In the genomic region with DNA sequence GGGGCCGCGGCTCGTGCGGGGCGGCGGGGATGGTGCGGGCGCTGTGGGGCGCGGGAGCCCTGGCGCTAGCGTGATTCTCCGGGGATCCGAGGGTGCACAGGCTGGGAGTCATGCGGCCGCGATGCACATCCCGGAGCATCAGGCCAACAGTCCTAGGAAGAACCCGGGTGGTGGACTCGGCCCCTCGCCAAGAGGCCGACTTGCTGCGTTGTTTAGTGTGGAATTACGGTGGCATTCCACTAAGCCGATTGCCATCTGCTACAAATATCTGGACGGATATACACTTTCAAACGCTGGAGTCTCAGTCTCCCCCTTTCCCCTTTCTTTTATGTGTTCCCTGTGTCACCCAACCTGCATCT, we compare ENCODE assay signal across 8 mouse cellular contexts. TPM values are rescaled to one million over a fixed set of nuclear protein-coding genes. Genes with fewer than 3 reads are reported as not detected.
DNase-seq lines count a peak whose midpoint lies in the region; ATAC-seq and TF ChIP-seq lines count a peak whose summit lies in the region.

No protein-coding gene starts in this region.

- peaks cover 2% of the 10 kb centered on the region for H3K4me1 ChIP-seq in heart, adult 2 months (ENCODE audit: control insufficient read depth, insufficient read depth, low read length)
- H3K4me1 ChIP-seq in CH12.LX (ENCODE audit: control insufficient read depth in 1 of 2, insufficient read depth in 2 of 2): peaks cover 0 to 15% of the 10 kb centered on the region in 2 experiments; a peak in 1 of 4 replicates
- H3K4me1 ChIP-seq in forebrain, embryonic 13.5 days: peaks cover 10% of the 10 kb centered on the region
- H3K4me1 ChIP-seq in liver, embryonic 16.5 days (ENCODE audit: control insufficient read depth, low read depth, low read length): peaks cover 2% of the 10 kb centered on the region

- DNase-seq in heart, adult 2 months: no peak
- DNase-seq in heart, adult 11 months: no peak
- no peak for DNase-seq in CH12.LX (ENCODE audit: extremely low read depth)
- DNase-seq in retina, postnatal 1 day: no peak
- no peak for DNase-seq in urinary bladder, postnatal 10 days (ENCODE audit: low spot score)
- no peak for DNase-seq in cerebellum, adult 11 months

- H3K9me3 ChIP-seq in CH12.LX (replicated peaks; ENCODE audit: low read length): no peaks in the 10 kb centered on the region
- no peaks in the 10 kb centered on the region for H3K9me3 ChIP-seq in forebrain, embryonic 13.5 days (replicated peaks)
- no peaks in the 10 kb centered on the region for H3K9me3 ChIP-seq in liver, embryonic 16.5 days (replicated peaks; ENCODE audit: control insufficient read depth, low read length)

- peak overlapping the region; percentile 18; the same call in 1 of the 2 replicates for H3K4me2 ChIP-seq in CH12.LX (ENCODE audit: insufficient read depth, low read depth, poor library complexity, severe bottlenecking)
- peak overlapping the region; percentile 81 for H3K4me2 ChIP-seq in forebrain, embryonic 13.5 days
- peak overlapping the region; percentile 72 for H3K4me2 ChIP-seq in liver, embryonic 16.5 days (ENCODE audit: low read depth, low read length)

- H3K27ac ChIP-seq in heart, adult 2 months: peak overlapping the region; percentile 91
- H3K27ac ChIP-seq in CH12.LX (ENCODE audit: insufficient read depth, low read depth): no peak overlapping the region
- H3K27ac ChIP-seq in forebrain, embryonic 13.5 days: peak overlapping the region; percentile 78
- peak overlapping the region; percentile 74 for H3K27ac ChIP-seq in liver, embryonic 16.5 days (ENCODE audit: low read length)

- H3K79me2 ChIP-seq in heart, adult 2 months (replicated peaks; ENCODE audit: control insufficient read depth, insufficient read depth, low read length): no peaks in the 10 kb centered on the region; the same call in 1 of the 2 replicates
- H3K79me2 ChIP-seq in CH12.LX (replicated peaks; ENCODE audit: control insufficient read depth, extremely low read depth, insufficient read depth, poor library complexity, severe bottlenecking): peaks cover 31% of the 10 kb centered on the region

- no peak for TF ChIP-seq CTCF in heart, adult 2 months (IDR thresholded peaks at IDR 0.05)
- no peak for TF ChIP-seq CTCF in CH12.LX (conservative IDR thresholded peaks at IDR 0.05 in 1 of 2, IDR thresholded peaks at IDR 0.05 in 1 of 2; ENCODE audit: low read depth in 2 of 2, low read length in 2 of 2)

- no peaks in the 10 kb centered on the region for H3K27me3 ChIP-seq in heart, adult 2 months (ENCODE audit: control insufficient read depth, insufficient read depth, low read length)
- H3K27me3 ChIP-seq in CH12.LX (replicated peaks): no peaks in the 10 kb centered on the region
- no peaks in the 10 kb centered on the region for H3K27me3 ChIP-seq in forebrain, embryonic 13.5 days
- no peaks in the 10 kb centered on the region for H3K27me3 ChIP-seq in liver, embryonic 16.5 days (ENCODE audit: control insufficient read depth, insufficient read depth, low read depth, low read length)

- dilution Hi-C loops in CH12.LX (cut with MboI; ENCODE audit: extremely low pct_ligation_motif_present, extremely low pct_unique_long_range_greater_than_20kb, low sequenced_read_pairs): no loop called here

- peak; percentile 83 for ATAC-seq in forebrain, embryonic 13.5 days
- ATAC-seq in liver, embryonic 16.5 days (ENCODE audit: low read depth): peak; percentile 37

- TF ChIP-seq RAD21 in CH12.LX (IDR thresholded peaks at IDR 0.05; ENCODE audit: low read depth, low read length): no peak

- peak overlapping the region; percentile 76 for H3K9ac ChIP-seq in heart, adult 2 months (ENCODE audit: low read depth, low read length)
- H3K9ac ChIP-seq in CH12.LX (ENCODE audit: insufficient read depth, low read depth): peak overlapping the region; percentile 64
- H3K9ac ChIP-seq in forebrain, embryonic 13.5 days: peak overlapping the region; percentile 88
- peak overlapping the region; percentile 87 for H3K9ac ChIP-seq in liver, embryonic 16.5 days (ENCODE audit: low read depth, low read length)

- peaks cover 2% of the 10 kb centered on the region; the same call in 1 of the 2 replicates for H3K36me3 ChIP-seq in heart, adult 2 months (ENCODE audit: control insufficient read depth, insufficient read depth, low read length)
- peaks cover 0 to 12% of the 10 kb centered on the region in 2 experiments for H3K36me3 ChIP-seq in CH12.LX (replicated peaks in 1 of 2; ENCODE audit: control insufficient read depth in 1 of 2, insufficient read depth in 1 of 2, low read length in 1 of 2)
- peaks cover 5% of the 10 kb centered on the region; the same call in 1 of the 2 replicates for H3K36me3 ChIP-seq in forebrain, embryonic 13.5 days (ENCODE audit: poor library complexity, severe bottlenecking)
- peaks cover 4% of the 10 kb centered on the region; the same call in 1 of the 2 replicates for H3K36me3 ChIP-seq in liver, embryonic 16.5 days (ENCODE audit: control insufficient read depth, insufficient read depth)

- H3K4me3 ChIP-seq in heart, adult 2 months: peak overlapping the region; percentile 93
- peak overlapping the region; percentile 93 to 94 (median 93) for H3K4me3 ChIP-seq in CH12.LX (replicated peaks in 1 of 3; ENCODE audit: low read depth in 2 of 3, low read length in 2 of 3, poor library complexity in 1 of 3)
- H3K4me3 ChIP-seq in forebrain, embryonic 13.5 days: peak overlapping the region; percentile 88
- H3K4me3 ChIP-seq in liver, embryonic 16.5 days (ENCODE audit: low read depth, low read length): peak overlapping the region; percentile 98

- no peak for TF ChIP-seq EP300 in heart, adult 2 months (IDR thresholded peaks at IDR 0.05; ENCODE audit: insufficient read depth, low read depth, low read length)
- no peak for TF ChIP-seq EP300 in CH12.LX (IDR thresholded peaks at IDR 0.05; ENCODE audit: low read length)

- intact Hi-C loops in heart, adult 2 months (cut with DNase I): loop anchor here (5.0 to 10.0 kb wide), 2 partner anchors 345 to 427 kb away; partner anchors contain the start of gene Vcan

- under 1% methylated on average over 25 of the region's 27 CpGs for WGBS in heart, adult 2 months
- WGBS in forebrain, embryonic 13.5 days: under 1% methylated on average over 27 of the region's 27 CpGs
- 0% methylated on average over 26 of the region's 27 CpGs for WGBS in liver, embryonic 16.5 days (ENCODE audit: insufficient replicate concordance)

- in situ Hi-C loops in CH12.LX (cut with MboI; ENCODE audit: low pct_ligation_motif_present, low pct_unique_long_range_greater_than_20kb, low sequenced_read_pairs): no loop called here

- no peak for TF ChIP-seq POLR2A in heart, adult 2 months (IDR thresholded peaks at IDR 0.05; ENCODE audit: insufficient read depth, low read depth, low read length)
- no peak for TF ChIP-seq POLR2A in CH12.LX (IDR thresholded peaks at IDR 0.05; ENCODE audit: low read depth, low read length)

TF ChIP-seq in CH12.LX, 34 proteins besides CTCF, POLR2A, EP300 and RAD21:
- TF ChIP-seq IRF4 (IDR thresholded peaks at IDR 0.05; ENCODE audit: low read depth, low read length): no peak
- no peak for TF ChIP-seq POLR2AphosphoS2 (IDR thresholded peaks at IDR 0.05; ENCODE audit: low read depth, low read length)
- no peak for TF ChIP-seq HCFC1 (IDR thresholded peaks at IDR 0.05; ENCODE audit: low read depth, low read length)
- no peak for TF ChIP-seq KAT2A (IDR thresholded peaks at IDR 0.05; ENCODE audit: insufficient replicate concordance, low read length)
- no peak for TF ChIP-seq MYC (IDR thresholded peaks at IDR 0.05; ENCODE audit: low read depth, low read length)
- TF ChIP-seq TCF12 (IDR thresholded peaks at IDR 0.05; ENCODE audit: low read depth, low read length): no peak
- TF ChIP-seq SIN3A (IDR thresholded peaks at IDR 0.05; ENCODE audit: low read length): no peak
- no peak for TF ChIP-seq MAFK (IDR thresholded peaks at IDR 0.05; ENCODE audit: insufficient replicate concordance, low read length)
- TF ChIP-seq ZC3H11A (IDR thresholded peaks at IDR 0.05; ENCODE audit: low read depth, low read length): no peak
- TF ChIP-seq MEF2A (IDR thresholded peaks at IDR 0.05; ENCODE audit: borderline replicate concordance, low read depth, low read length): no peak
- TF ChIP-seq GABPA (IDR thresholded peaks at IDR 0.05; ENCODE audit: insufficient replicate concordance, low read depth, low read length): no peak
- TF ChIP-seq PAX5 (IDR thresholded peaks at IDR 0.05; ENCODE audit: low read length): no peak
- TF ChIP-seq USF1 (IDR thresholded peaks at IDR 0.05; ENCODE audit: low read depth, low read length): no peak
- no peak for TF ChIP-seq CHD1 (IDR thresholded peaks at IDR 0.05; ENCODE audit: low read depth, low read length)
- no peak for TF ChIP-seq JUN (IDR thresholded peaks at IDR 0.05; ENCODE audit: insufficient read depth, low read depth, low read length)

RNA-seq across cellular contexts. Expression of gene Xrcc4, which starts 0.4 kb away (rescaled TPM):
- total RNA-seq in heart, adult 2 months (2021): 10 to 100 TPM in 1 of 2 experiments, 1 to 10 TPM in 1; 8.8 to 10.0 TPM
- 1.5 and 3.8 TPM in 2 replicates for polyA plus RNA-seq in heart, adult 2 months (2012; rRNA removed)
- total RNA-seq in CH12.LX (2012; rRNA removed): 6.2 and 6.8 TPM in 2 replicates
- total RNA-seq in CH12.LX (2014; rRNA removed): 19.6 and 21.5 TPM in 2 replicates
- polyA plus RNA-seq in CH12.LX (2012; ENCODE audit: insufficient read length, low read depth): 10.0 and 10.5 TPM in 2 replicates
- 14.2 and 16.2 TPM in 2 replicates for polyA plus RNA-seq in forebrain, embryonic 13.5 days (2015; fragmentation: Nextera tagmentation; extraction: Ambion mirVana)
- polyA plus RNA-seq in liver, embryonic 16.5 days (2015; fragmentation: Nextera tagmentation; extraction: Ambion mirVana): 5.2 and 5.8 TPM in 2 replicates

RNA-seq across cellular contexts. Expression of gene Tmem167, which starts 0.9 kb away (rescaled TPM):
- 1 to 10 TPM; 6.1 TPM for total RNA-seq in heart, adult 2 months (2021)
- 1.9 and 3.5 TPM in 2 replicates for polyA plus RNA-seq in heart, adult 2 months (2012; rRNA removed)
- total RNA-seq in CH12.LX (2012; rRNA removed) (14.1 and 20.5 TPM in 2 replicates), CH12.LX (2014; rRNA removed) (38.6 and 41.5 TPM in 2 replicates)
- polyA plus RNA-seq in CH12.LX (2012; ENCODE audit: insufficient read length, low read depth): 21.4 and 24.5 TPM in 2 replicates
- 56.5 and 57.5 TPM in 2 replicates for polyA plus RNA-seq in forebrain, embryonic 13.5 days (2015; fragmentation: Nextera tagmentation; extraction: Ambion mirVana)
- polyA plus RNA-seq in liver, embryonic 16.5 days (2015; fragmentation: Nextera tagmentation; extraction: Ambion mirVana): 16.7 and 18.5 TPM in 2 replicates

Comparison
In these comparisons a context has a peak if more than half of its experiments do, and no peak if none do; other contexts are left out.
1. H3K4me2 ChIP-seq: peak in every context shown above with its lines; median percentile 81 in forebrain, embryonic 13.5 days; 72 in liver, embryonic 16.5 days; 18 in CH12.LX.